Mouse (Mus musculus): ENCODE results near the gene Tmem19. TPM values are rescaled to one million over a fixed set of nuclear protein-coding genes. Genes with fewer than 3 reads are reported as not detected.

The Tmem19 gene
- 12.8 and 14.9 TPM in 2 replicates for polyA plus RNA-seq (2015; fragmentation: Nextera tagmentation; extraction: Ambion mirVana)

GRCm38 (mm10) chr10:115361840-115362622 is at the start of gene Tmem19:
TSS of gene Tmem19 (minus strand) at chr10:115362501.

GRCm38 (mm10) chr10:115384221-115385017 is 22.1 kb upstream of the Tmem19 start, which contains the start of the genes Thap2 and Zfc3h1:
TSS of gene Thap2 (minus strand) at chr10:115384443.
TSS of gene Zfc3h1 (plus strand) at chr10:115384959.

GRCm38 (mm10) chr10:115315473-115316171 is 46.7 kb downstream of the Tmem19 start, which contains the start of gene Rab21:
TSS of gene Rab21 (minus strand) at chr10:115315594.

Other genes starting within 250 kb of the Tmem19 start
- 0.06 and 0.12 TPM in 2 replicates for gene Tph2, start 177.5 kb downstream of the Tmem19 start, polyA plus RNA-seq (2015; fragmentation: Nextera tagmentation; extraction: Ambion mirVana)
- 33.7 and 35.1 TPM in 2 replicates for gene Tbc1d15, start 111.0 kb downstream of the Tmem19 start, polyA plus RNA-seq (2015; fragmentation: Nextera tagmentation; extraction: Ambion mirVana)
- 5.7 and 6.1 TPM in 2 replicates for gene Rab21, start 46.9 kb downstream of the Tmem19 start, polyA plus RNA-seq (2015; fragmentation: Nextera tagmentation; extraction: Ambion mirVana)
- 11.0 and 12.1 TPM in 2 replicates for gene Thap2, start 21.9 kb upstream of the Tmem19 start, polyA plus RNA-seq (2015; fragmentation: Nextera tagmentation; extraction: Ambion mirVana)
- gene Zfc3h1, start 22.5 kb upstream of the Tmem19 start, polyA plus RNA-seq (2015; fragmentation: Nextera tagmentation; extraction: Ambion mirVana), result 6.3 and 6.7 TPM in 2 replicates
- gene A930009A15Rik, start 207.5 kb upstream of the Tmem19 start, polyA plus RNA-seq (2015; fragmentation: Nextera tagmentation; extraction: Ambion mirVana), result not detected in 2 replicates
- 0.45 and 2.3 TPM in 2 replicates for gene Lgr5, start 225.3 kb upstream of the Tmem19 start, polyA plus RNA-seq (2015; fragmentation: Nextera tagmentation; extraction: Ambion mirVana)